Mouse (Mus musculus) kidney, adult 2 months (tissue): ENCODE data around the gene Prrt2.

Experiments
- CTCF ChIP-seq: fragments of 200-500 bp; conservative IDR thresholded peaks from 2 replicates; pipeline ENCODE4 v1.5.1; 2011; ENCODE audit warnings: low read depth, mild to moderate bottlenecking, control low read depth, low read length, moderate library complexity, mixed read lengths; ENCODE audit not compliant: insufficient read depth, insufficient read length
- POLR2A ChIP-seq: fragments of 200-500 bp; IDR thresholded peaks from one replicate; pipeline ENCODE4 v1.6.1; 2011; ENCODE audit warnings: low read depth, low read length, control low read depth

GRCm38 (mm10) chr7:127014320-127014719 lies 6.7 kb downstream of the Prrt2 start, which contains the start of gene Mvp:
- no peak for TF ChIP-seq CTCF
- TF ChIP-seq POLR2A: no peak
